Mouse (Mus musculus): ENCODE data around the gene Tnfrsf25. TPM values are rescaled to one million over a fixed set of nuclear protein-coding genes. Genes with fewer than 3 reads are reported as not detected.
A peak's percentile ranks its signal among the peaks of the same experiment; 100 is the strongest.

Gene Tnfrsf25
- total RNA-seq, 2 experiments from 2014 or later = 2.0 TPM; not detected in 1

DNA sequence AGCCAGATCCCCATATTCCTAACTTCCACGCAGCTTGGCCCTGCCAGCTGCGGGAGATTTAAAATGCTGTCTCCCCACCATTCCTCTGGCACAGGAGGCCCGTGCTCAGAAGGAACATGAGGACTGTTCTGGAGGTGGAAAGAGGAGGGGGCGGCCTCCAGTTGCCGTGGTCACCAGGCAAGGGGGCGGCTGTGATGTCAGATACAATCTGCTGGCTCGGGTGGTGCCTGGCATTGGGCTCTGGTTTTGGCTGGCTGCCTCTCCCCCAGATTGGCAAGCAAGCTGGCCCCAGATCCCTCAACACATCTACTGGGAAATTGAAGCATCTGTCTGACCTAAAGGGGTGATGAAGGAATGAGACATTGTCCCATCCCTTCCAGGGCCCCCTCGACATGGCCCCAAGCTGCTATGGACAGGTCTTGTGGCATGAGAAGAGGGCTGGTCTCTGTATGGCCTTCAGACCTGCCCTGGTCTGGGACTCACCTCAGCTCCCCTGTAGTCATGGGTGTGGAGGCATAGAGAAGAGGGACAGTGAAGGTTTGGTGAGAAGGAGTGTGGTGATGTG lies 27.1 kb upstream of the Tnfrsf25 start:
- no peak for ATAC-seq (replicated peaks; ENCODE audit: low FRiP score, poor library complexity, severe bottlenecking)

- ATAC-seq (replicated peaks; ENCODE audit: low FRiP score, poor library complexity, severe bottlenecking) = no peak
Observed at GRCm38 (mm10) chr4:152090191-152090590, 25.5 kb upstream of the Tnfrsf25 start.

DNA sequence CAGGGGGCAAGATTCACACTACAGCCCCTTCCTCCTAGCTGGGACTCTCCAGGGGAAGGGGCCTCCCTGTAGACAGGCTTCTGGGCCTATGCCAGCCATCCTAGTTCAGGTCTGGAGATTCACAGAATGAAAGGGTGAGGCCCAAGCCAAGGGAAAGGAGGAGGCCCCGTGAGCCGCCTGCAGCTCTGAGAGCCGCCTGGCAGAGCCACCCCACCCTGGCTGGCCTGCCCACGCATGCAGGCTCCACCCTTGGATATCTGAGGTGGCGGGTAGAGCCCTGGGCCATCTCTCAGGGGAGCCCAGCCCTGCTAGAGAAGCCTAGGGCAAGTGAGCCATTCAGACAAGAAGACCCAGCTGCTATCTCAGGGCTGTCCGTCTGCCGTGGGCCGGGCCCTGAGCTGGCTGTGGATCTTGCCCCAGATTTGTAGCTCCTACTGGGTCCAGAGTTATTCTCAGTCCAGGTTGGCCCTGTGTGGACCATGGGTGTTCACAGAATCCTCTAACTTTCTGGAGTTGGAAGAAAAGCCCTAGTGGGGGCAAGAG lies 22.9 kb upstream of the Tnfrsf25 start:
- ATAC-seq (replicated peaks; ENCODE audit: low FRiP score, poor library complexity, severe bottlenecking) = peak; percentile 92

- no peak for ATAC-seq (replicated peaks; ENCODE audit: low FRiP score, poor library complexity, severe bottlenecking)
Observed at GRCm38 (mm10) chr4:152094233-152094632, 21.5 kb upstream of the Tnfrsf25 start.

- ATAC-seq (replicated peaks; ENCODE audit: low FRiP score, poor library complexity, severe bottlenecking) = peak; percentile 73
Observed at GRCm38 (mm10) chr4:152095937-152096910, 19.5 kb upstream of the Tnfrsf25 start.

DNA sequence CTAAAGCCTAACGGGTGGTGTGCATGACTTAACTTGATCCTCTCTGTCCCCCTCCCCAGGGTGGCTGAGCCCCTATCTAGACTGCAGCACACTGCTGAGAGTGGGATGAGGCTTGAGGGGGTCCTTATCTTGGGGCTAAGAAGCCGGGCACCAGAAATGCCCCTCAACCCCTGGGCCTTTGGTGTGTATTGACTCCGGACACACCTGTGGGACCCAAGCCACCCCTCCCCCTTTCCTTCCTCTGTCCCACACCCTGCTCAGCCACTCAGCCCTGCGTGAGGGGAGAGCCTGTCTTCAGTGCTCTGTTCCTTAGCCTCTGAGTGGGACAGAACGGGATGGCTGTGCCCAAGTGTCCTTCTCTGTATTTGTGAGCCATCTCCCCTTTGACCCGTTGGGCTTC lies 18.8 kb upstream of the Tnfrsf25 start:
- ATAC-seq (replicated peaks; ENCODE audit: low FRiP score, poor library complexity, severe bottlenecking) = no peak

DNA sequence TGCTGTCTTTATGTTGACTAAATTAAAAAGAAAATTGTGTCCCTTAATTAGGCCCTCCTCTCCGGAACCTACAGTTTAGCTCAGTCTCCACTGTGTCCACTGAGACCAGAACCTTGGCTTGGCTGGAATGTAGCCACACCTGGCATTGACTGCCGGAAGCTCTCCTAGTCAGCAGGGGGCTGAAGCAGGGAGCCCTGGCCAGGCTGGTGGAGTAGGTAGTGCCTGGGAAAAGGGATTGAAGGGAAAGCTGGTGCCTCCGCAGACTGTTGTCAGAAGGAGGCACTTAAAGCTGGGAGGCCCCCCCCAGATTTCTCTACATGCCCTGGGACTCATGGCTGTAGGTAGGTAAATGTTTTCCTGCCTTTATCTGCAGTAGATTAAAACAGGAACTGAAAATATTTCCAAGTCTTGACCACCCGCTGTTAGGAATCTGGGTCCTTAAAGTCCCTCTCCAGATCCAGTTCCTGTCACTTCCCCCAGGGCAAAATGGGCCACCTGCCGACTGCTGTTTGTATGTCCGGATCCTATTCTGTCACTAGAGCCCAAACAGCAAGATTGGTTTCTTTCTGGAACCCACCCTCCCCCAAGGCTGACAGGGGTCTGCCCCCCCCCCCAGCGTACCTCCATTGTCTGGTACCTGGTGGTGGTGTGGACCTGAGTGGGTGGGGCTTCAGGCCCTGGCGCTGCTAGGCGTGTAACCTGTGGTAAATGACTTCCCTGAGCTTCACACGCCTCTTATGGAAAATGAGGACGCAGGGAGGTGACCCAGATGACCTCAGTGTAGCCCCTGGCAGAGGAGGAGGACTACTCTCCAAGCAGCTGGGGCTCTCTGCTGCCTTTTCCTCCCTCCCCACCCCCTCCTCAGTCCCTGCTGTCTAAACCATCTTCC lies 17.6 kb upstream of the Tnfrsf25 start:
- no peak for ATAC-seq (replicated peaks; ENCODE audit: low FRiP score, poor library complexity, severe bottlenecking)

DNA sequence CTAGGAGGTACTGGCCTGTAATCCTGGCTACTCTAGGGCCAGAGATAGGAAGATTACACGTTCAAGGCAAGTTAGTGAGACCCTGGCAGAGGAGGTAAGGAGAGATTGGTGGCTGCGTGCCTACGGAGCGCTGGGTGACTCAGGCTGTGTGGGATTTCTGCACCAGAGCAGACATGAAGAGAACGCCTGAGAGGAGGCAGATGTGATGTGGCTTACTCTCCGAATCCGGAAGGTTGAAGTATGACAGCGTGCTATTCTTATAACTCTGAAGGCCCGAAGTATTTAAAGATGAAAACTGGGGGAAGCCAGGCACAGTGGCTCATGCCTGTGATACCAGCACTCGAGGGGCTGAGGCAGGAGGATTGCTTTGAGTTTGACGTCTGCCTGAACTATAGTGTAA lies 15.2 kb upstream of the Tnfrsf25 start:
- no peak for ATAC-seq (replicated peaks; ENCODE audit: low FRiP score, poor library complexity, severe bottlenecking)

DNA sequence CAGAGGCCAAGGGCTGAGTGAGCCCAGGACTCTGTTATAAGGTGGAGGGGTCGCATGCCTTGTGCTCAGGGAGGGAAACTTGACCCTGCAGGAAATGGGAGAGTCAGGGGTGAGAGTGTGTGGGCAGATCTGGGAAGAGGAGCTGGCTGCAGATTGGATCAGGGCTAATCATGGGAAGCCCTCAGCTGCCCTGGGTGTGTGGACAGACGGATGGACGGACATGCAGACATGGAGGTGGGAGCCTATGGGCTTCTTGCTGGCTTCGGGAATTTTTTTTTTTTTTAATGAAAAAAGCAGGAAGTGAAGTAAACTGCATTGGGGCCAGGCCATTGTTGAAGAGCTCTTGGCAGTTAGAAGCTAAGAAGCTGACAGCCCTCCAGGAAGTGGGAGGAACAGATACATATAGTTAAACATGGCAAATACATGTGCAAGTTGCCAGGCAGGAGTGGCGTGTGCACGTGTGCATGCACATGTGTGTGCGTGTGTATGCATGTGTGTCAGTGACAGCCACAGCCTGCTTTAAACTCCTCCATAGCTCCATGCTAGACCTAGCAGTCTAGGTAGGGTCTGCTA lies 14.6 kb upstream of the Tnfrsf25 start:
- no peak for ATAC-seq (replicated peaks; ENCODE audit: low FRiP score, poor library complexity, severe bottlenecking)

- ATAC-seq (replicated peaks; ENCODE audit: low FRiP score, poor library complexity, severe bottlenecking) = no peak
Observed at GRCm38 (mm10) chr4:152101921-152102320, 13.8 kb upstream of the Tnfrsf25 start.

DNA sequence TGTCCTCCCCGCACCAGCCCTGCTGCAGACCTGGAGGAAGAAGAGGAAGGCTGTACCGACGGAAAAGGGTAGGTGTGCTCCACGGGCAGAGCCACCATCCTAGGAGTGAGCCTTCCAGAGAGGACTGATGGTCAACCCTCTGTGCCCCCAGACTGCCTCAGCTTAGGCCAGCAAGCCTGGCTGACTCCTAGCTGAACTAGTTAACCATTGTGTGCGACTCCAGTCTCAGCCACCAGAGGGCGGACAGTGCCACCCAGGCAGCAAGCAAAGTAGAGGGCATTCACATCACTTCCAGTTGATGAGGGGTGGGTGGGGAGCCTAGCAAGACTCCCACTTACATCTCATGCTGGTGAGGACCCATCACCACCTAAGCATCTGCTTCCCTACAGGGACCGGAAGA lies 12.7 kb upstream of the Tnfrsf25 start:
- ATAC-seq (replicated peaks; ENCODE audit: low FRiP score, poor library complexity, severe bottlenecking) = peak; percentile 77

DNA sequence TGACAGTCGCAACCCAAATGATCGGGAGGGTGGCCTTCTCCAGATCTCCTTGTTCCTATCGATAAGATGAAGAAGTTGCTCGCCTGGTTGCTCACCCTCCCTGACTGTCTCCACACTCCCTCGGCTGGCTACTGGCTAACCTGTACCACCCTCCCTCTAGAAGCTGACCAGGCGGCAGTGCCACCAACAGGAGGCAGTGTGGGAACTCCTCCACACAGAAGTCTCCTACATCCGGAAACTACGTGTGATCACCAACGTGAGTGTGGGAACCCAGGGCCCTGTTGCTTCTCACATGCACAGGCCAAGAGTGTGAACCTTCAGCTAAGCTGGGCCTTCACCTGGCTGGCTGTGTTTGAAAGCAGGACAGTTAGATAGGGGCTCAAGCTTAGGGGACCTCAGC lies 9.0 kb upstream of the Tnfrsf25 start:
- no peak for ATAC-seq (replicated peaks; ENCODE audit: low FRiP score, poor library complexity, severe bottlenecking)

DNA sequence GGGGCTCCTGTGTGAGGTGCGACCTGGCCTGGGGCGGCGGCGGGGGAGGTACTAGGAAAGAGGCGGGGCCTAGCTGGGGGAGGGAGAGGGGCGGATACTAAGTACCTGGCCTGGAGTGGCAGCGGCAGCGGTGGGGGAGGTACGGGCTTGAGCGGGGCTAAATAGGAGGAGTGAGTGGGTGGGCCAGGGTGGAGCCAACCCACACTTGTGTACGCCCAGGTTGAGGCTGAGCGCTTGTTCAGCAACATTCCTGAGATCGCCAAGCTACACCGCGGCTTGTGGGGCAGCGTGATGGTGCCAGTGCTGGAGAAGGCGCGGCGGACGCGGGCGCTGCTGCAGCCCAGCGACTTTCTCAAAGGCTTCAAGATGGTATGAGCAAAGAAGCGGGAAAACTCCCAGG lies 8.2 kb upstream of the Tnfrsf25 start:
- no peak for ATAC-seq (replicated peaks; ENCODE audit: low FRiP score, poor library complexity, severe bottlenecking)

- peak; percentile 31 for ATAC-seq (replicated peaks; ENCODE audit: low FRiP score, poor library complexity, severe bottlenecking)
Observed at GRCm38 (mm10) chr4:152107971-152108509, 7.7 kb upstream of the Tnfrsf25 start.

DNA sequence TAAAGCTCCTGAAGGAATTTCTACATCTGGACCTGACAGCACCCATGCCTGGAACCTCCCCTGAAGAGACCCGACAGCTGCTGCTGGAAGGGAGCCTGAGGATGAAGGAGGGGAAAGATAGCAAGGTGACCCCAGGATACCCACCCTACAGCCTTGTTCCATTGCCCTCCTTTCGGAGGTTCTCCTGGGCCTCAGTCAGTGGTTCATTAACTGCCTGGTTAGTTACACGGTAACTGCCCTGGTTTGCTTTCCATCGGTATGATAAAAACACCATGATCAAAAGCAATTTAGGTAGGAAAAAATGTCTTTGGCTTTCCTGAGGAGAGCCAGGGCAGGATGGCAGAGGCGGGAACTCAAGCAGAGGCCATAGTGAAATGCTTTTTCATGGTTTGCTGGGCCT lies 7.1 kb upstream of the Tnfrsf25 start:
- ATAC-seq (replicated peaks; ENCODE audit: low FRiP score, poor library complexity, severe bottlenecking) = no peak

- ATAC-seq (replicated peaks; ENCODE audit: low FRiP score, poor library complexity, severe bottlenecking) = no peak
Observed at GRCm38 (mm10) chr4:152109509-152109908, 6.2 kb upstream of the Tnfrsf25 start.

GRCm38 (mm10) chr4:152110689-152111088 lies 5.0 kb upstream of the Tnfrsf25 start:
- peak; percentile 86 for ATAC-seq (replicated peaks; ENCODE audit: low FRiP score, poor library complexity, severe bottlenecking)

DNA sequence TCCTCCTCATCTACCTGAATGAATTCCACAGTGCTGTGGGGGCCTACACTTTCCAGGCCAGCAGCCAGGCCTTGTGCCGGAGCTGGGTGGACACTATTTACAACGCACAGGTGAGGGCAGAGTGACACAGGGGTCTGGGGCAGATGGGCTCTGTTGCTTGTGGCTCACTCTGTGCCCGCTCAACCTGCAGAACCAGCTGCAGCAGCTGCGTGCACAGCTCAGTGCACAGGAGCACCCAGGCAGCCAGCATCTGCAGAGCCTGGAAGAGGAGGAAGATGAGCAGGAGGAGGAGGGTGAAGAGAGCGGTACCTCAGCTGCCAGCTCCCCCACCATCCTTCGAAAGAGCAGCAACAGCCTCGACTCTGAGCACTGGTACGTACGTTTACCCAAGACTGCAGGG lies 3.4 kb upstream of the Tnfrsf25 start:
- ATAC-seq (replicated peaks; ENCODE audit: low FRiP score, poor library complexity, severe bottlenecking) = no peak

DNA sequence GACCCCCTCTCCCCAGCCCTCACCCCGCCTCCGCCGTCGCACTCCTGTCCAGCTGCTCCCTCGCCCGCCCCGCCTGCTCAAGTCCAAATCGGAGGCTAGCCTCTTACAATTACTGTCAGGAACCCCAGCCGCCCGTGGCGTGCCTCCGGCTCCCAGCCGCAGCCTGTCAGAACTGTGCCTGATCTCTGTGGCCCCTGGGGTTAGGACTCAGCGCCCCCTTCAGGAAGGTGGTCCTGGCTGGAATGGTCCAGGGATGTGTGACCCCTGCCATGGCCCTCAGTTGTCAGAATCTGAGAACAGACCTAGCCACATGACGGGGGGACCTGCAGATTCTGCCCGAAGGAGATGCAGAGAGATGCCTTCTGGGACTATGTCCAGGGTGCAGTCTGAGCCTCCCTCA lies 1.7 kb upstream of the Tnfrsf25 start:
- no peak for ATAC-seq (replicated peaks; ENCODE audit: low FRiP score, poor library complexity, severe bottlenecking)
